Mouse (Mus musculus): ENCODE measurements around the gene Olfr608.
"Not testable (repeated sequence)": the region's sequence is repeated elsewhere in the genome, so short reads cannot be mapped to it uniquely, and the experiment has no call there.

Olfr608 gene

GRCm38 (mm10) chr7:103469577-103469976, at the start of gene Olfr608:
Gene Olfr608 (plus strand): TSS chr7:103469877.
- no peak for DNase-seq (ENCODE audit: low spot score in 2 of 2)

GRCm38 (mm10) chr7:103445339-103445738, 24.3 kb upstream of the Olfr608 start, which contains the start of gene Olfr605:
Gene Olfr605 (minus strand): TSS chr7:103445439.
- DNase-seq (ENCODE audit: low spot score in 2 of 2) = no peak

- DNase-seq (ENCODE audit: low spot score in 2 of 2) = no peak
Observed at GRCm38 (mm10) chr7:103448746-103449145, 20.9 kb upstream of the Olfr608 start, which contains the start of gene Olfr606. Gene Olfr606 (plus strand): TSS chr7:103449046.

GRCm38 (mm10) chr7:103460590-103460989, 9.1 kb upstream of the Olfr608 start:
- no peak for DNase-seq (ENCODE audit: low spot score in 2 of 2)

GRCm38 (mm10) chr7:103477106-103477505, 7.4 kb downstream of the Olfr608 start:
- not testable (repeated sequence) for DNase-seq (ENCODE audit: low spot score in 2 of 2)

- no peak for DNase-seq (ENCODE audit: low spot score in 2 of 2)
Observed at GRCm38 (mm10) chr7:103497962-103498361, 28.3 kb downstream of the Olfr608 start, which contains the start of gene Olfr609. Gene Olfr609 (minus strand): TSS chr7:103498062.

- DNase-seq (ENCODE audit: low spot score in 2 of 2) = no peak
Observed at GRCm38 (mm10) chr7:103512022-103512421, 42.3 kb downstream of the Olfr608 start, which contains the start of gene Olfr610. Gene Olfr610 (minus strand): TSS chr7:103512122.

GRCm38 (mm10) chr7:103520746-103521145, 51.1 kb downstream of the Olfr608 start, which contains the start of gene Olfr611:
Gene Olfr611 (minus strand): TSS chr7:103520846.
- not testable (repeated sequence) for DNase-seq (ENCODE audit: low spot score in 2 of 2)
